Mouse (Mus musculus): ENCODE results near the gene Farsa. TPM values are rescaled to one million over a fixed set of nuclear protein-coding genes. Genes with fewer than 3 reads are reported as not detected.
A peak's percentile ranks its signal among the peaks of the same experiment; 100 is the strongest.

The Farsa gene
- polyA plus RNA-seq, 1 experiment from 2014 or later: 126 TPM

DNA sequence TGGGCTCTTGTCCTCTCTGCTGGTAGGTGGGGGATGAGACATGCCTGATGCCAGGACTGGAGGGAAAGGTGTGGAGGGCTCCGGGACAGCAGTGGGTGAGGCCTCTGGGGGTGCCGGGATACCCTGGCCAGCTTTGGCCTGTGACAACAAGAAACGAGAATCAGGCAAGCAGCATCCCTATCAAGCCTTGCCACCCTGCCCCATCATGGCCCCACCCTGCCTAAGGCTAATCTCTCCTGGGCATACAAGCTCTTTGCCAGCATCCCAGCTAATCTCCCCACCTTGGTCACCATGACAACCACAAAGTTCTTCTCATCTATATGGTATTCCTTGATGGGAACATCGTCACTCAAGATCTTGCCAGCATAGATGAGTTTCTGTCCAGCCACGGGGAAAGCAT lies 18.3 kb upstream of the Farsa start:
- Histone ChIP-seq H3K4me3 (no peak overlapping the region), H3K36me3 (replicated peaks) (peaks cover 60% of the 10 kb centered on the region), H3K4me1 (peaks cover 22% of the 10 kb centered on the region), H3K27ac (no peak overlapping the region), H3K9ac (no peak overlapping the region), H3K9me3 (no peaks in the 10 kb centered on the region), H3K27me3 (replicated peaks) (no peaks in the 10 kb centered on the region), H3K4me2 (no peak overlapping the region)
- WGBS: 77% methylated on average over 5 of the region's 5 CpGs
- no peak for ATAC-seq (replicated peaks)

DNA sequence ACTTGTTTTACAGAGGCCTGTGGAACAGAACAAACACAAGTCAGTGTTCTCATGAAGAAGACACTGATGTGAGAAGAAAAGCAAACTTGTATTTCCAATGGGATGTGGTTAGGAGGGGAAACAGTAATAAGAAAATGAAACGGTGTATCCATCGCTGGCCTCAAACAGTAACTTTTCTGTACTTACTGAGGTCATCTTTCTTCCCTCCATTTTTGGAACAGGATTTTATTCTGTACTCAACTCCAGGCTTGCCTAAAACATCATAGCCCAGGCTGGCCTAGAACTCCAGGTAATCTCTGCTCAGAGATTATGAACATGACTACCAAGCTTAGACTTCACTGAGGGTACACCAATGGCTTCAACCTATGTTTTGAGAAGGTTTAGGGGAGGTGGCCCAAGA lies 17.4 kb upstream of the Farsa start:
- Histone ChIP-seq H3K9ac (peak overlapping the region; percentile 69), H3K36me3 (replicated peaks) (peaks cover 63% of the 10 kb centered on the region), H3K4me1 (peaks cover 29% of the 10 kb centered on the region), H3K27ac (no peak overlapping the region), H3K4me2 (peak overlapping the region; percentile 73), H3K27me3 (replicated peaks) (no peaks in the 10 kb centered on the region), H3K4me3 (peak overlapping the region; percentile 83), H3K9me3 (no peaks in the 10 kb centered on the region)
- 96% methylated on average over 2 of the region's 2 CpGs for WGBS
- ATAC-seq (replicated peaks): no peak

GRCm38 (mm10) chr8:84839875-84840247 lies 16.9 kb upstream of the Farsa start:
- H3K27me3 ChIP-seq (replicated peaks): no peaks in the 10 kb centered on the region
- peaks cover 34% of the 10 kb centered on the region for H3K4me1 ChIP-seq
- WGBS: 3% methylated on average over 7 of the region's 7 CpGs
- peak overlapping the region; percentile 85 for H3K27ac ChIP-seq
- no peaks in the 10 kb centered on the region for H3K9me3 ChIP-seq
- peak overlapping the region; percentile 69 for H3K9ac ChIP-seq
- peak overlapping the region; percentile 73 for H3K4me2 ChIP-seq
- peak overlapping the region; percentile 83 for H3K4me3 ChIP-seq
- peaks cover 62% of the 10 kb centered on the region for H3K36me3 ChIP-seq (replicated peaks)
- ATAC-seq (replicated peaks): no peak

GRCm38 (mm10) chr8:84840248-84840999 lies 16.4 kb upstream of the Farsa start, which contains the start of gene Rad23a:
Gene Rad23a, minus strand, starts transcription at chr8:84840665.
- H3K36me3 ChIP-seq (replicated peaks): peaks cover 59% of the 10 kb centered on the region
- peak within 1 kb of the TSS; percentile 85 for H3K27ac ChIP-seq
- H3K9me3 ChIP-seq: no peaks in the 10 kb centered on the region
- peak; percentile 97 for ATAC-seq (replicated peaks)
- H3K9ac ChIP-seq: peak within 1 kb of the TSS; percentile 69
- H3K4me2 ChIP-seq: peak within 1 kb of the TSS; percentile 73
- under 1% methylated on average over 55 of the region's 55 CpGs for WGBS
- H3K4me1 ChIP-seq: peaks cover 39% of the 10 kb centered on the region
- H3K27me3 ChIP-seq (replicated peaks): no peaks in the 10 kb centered on the region
- peak within 1 kb of the TSS; percentile 83 for H3K4me3 ChIP-seq

DNA sequence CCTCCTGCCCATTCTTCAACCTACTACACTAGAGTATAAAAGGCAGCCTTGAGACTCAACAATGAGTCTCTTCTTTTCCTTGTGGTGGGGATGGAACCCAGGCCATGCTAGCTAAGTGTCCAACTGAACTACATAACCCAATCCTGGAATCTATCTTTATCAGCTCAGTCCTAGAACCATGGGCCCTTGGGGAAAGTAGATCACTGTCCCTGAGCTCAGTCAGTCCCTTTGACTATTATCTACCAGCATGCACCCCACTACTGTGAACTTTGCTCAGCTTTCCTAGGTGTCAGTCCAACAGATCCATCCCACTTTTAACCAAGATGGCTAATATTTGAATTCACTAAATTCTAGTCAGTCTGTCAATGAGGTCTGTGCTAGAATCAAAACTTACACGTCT lies 15.3 kb upstream of the Farsa start:
- H3K4me3 ChIP-seq: no peak overlapping the region
- H3K27me3 ChIP-seq (replicated peaks): no peaks in the 10 kb centered on the region
- H3K36me3 ChIP-seq (replicated peaks): peaks cover 50% of the 10 kb centered on the region
- no peak for ATAC-seq (replicated peaks)
- WGBS: 82% methylated on average over 1 of the region's 1 CpGs
- peaks cover 37% of the 10 kb centered on the region for H3K4me1 ChIP-seq
- H3K9ac ChIP-seq: no peak overlapping the region
- no peak overlapping the region for H3K27ac ChIP-seq
- no peak overlapping the region for H3K4me2 ChIP-seq
- no peaks in the 10 kb centered on the region for H3K9me3 ChIP-seq

GRCm38 (mm10) chr8:84844397-84845070 lies 12.3 kb upstream of the Farsa start:
- Histone ChIP-seq H3K9me3 (no peaks in the 10 kb centered on the region), H3K9ac (peak overlapping the region; percentile 99; the same call in 1 of the 2 replicates), H3K4me3 (peak overlapping the region; percentile 97), H3K36me3 (replicated peaks) (peaks cover 32% of the 10 kb centered on the region), H3K4me2 (peak overlapping the region; percentile 65), H3K4me1 (peaks cover 36% of the 10 kb centered on the region), H3K27me3 (replicated peaks) (no peaks in the 10 kb centered on the region), H3K27ac (no peak overlapping the region)
- no peak for ATAC-seq (replicated peaks)
- WGBS: 91% methylated on average over 9 of the region's 9 CpGs

DNA sequence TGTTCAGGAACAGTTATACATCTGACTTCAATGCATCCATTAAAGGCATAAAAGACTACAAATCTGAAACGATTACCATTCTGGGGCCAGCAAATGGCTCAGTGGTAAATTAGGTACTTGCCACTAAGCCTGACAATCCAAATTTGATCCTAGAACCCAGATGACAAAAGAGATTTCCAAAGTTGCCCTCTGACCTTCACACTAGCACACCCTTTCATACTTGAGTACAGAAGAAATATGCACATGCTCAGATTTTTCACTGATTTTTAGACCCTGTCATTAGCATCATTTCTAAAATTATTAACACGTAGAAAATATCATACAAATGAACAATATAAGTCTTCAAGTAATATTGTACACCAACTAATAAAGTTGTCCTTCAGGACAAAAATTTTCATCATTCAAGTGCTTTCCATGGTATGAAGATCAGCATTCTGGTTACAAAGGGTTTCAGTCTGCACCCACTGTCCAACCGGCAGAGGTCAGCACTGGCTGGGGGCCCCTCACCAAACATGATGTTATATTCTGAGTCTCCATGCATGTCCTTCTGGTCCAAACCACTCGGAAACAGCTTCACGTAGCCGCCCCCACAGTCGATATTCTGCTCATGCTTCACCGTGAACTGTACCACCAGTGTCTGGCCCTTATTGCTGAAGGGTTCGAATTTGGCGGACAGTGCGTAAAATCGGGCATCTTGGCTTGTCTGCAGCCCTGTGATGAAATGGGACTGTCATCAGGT lies 11.3 kb upstream of the Farsa start:
- H3K27me3 ChIP-seq (replicated peaks): no peaks in the 10 kb centered on the region
- ATAC-seq (replicated peaks): no peak
- H3K9me3 ChIP-seq: no peaks in the 10 kb centered on the region
- H3K36me3 ChIP-seq (replicated peaks): peaks cover 32% of the 10 kb centered on the region
- H3K9ac ChIP-seq: peak overlapping the region; percentile 99
- H3K4me2 ChIP-seq: peak overlapping the region; percentile 65
- 16% methylated on average over 12 of the region's 12 CpGs for WGBS
- H3K4me3 ChIP-seq: peak overlapping the region; percentile 97
- H3K27ac ChIP-seq: peak overlapping the region; percentile 90
- peaks cover 32% of the 10 kb centered on the region for H3K4me1 ChIP-seq

GRCm38 (mm10) chr8:84846094-84846721 lies 10.6 kb upstream of the Farsa start:
- no peaks in the 10 kb centered on the region for H3K27me3 ChIP-seq (replicated peaks)
- peak overlapping the region; percentile 97 for H3K4me3 ChIP-seq
- under 1% methylated on average over 30 of the region's 30 CpGs for WGBS
- peak overlapping the region; percentile 99 for H3K9ac ChIP-seq
- H3K4me2 ChIP-seq: peak overlapping the region; percentile 65
- no peaks in the 10 kb centered on the region for H3K9me3 ChIP-seq
- H3K36me3 ChIP-seq (replicated peaks): peaks cover 32% of the 10 kb centered on the region
- no peak; the same call in none of the 2 replicates for ATAC-seq (replicated peaks)
- peak overlapping the region; percentile 90 for H3K27ac ChIP-seq
- H3K4me1 ChIP-seq: peaks cover 32% of the 10 kb centered on the region

DNA sequence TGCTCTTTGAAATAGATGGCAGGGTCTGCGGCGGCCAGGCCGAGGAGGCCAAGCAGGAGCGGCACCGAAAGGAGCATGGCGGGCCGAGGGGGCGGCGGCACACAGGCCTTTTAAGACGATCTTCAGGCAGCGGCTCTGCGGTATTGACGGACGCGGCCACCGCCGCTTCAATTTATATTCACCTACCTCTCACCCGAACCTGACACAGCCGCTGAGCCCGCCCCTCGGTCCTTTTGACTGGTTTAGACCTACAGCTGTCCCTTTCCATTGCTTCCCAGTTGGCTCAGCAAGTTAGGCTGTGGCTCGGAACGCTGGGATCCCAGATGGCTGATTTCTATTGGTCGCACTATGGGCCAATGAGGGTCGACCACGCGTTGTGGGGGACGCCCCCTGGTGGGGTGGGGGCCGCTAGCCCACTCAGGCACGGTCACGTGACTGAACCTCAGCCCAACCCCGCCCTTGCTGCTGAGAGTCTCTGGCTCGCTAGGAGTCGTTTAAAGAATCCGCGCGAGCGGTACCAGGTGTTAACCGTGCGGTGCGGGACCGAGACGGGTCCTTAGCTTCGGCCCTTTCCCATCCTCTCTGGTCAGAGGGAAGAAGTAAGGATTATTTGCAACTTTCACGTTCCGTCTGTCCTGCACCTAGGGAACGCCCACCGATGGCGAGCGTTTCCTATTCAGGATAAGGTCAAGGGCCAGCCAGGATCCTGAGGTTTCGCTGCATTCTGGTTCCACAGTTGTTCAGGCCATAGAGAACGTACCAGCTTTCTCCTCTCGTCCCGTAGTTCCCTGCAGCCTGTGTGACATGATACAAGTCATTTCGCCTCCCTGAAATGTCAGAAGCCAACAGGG lies 9.8 kb upstream of the Farsa start, which contains the start of gene Calr:
Calr (minus strand) TSS at position 213 of the 851 bp plus-strand sequence.
- peaks cover 27% of the 10 kb centered on the region for H3K36me3 ChIP-seq (replicated peaks)
- H3K9me3 ChIP-seq: no peaks in the 10 kb centered on the region
- H3K27ac ChIP-seq: peak within 1 kb of the TSS; percentile 90
- H3K9ac ChIP-seq: peak within 1 kb of the TSS; percentile 99
- peak within 1 kb of the TSS; percentile 77 for H3K4me2 ChIP-seq
- H3K27me3 ChIP-seq (replicated peaks): no peaks in the 10 kb centered on the region
- ATAC-seq (replicated peaks): peak; percentile 98
- peaks cover 32% of the 10 kb centered on the region for H3K4me1 ChIP-seq
- under 1% methylated on average over 55 of the region's 55 CpGs for WGBS
- peak within 1 kb of the TSS; percentile 97 for H3K4me3 ChIP-seq

DNA sequence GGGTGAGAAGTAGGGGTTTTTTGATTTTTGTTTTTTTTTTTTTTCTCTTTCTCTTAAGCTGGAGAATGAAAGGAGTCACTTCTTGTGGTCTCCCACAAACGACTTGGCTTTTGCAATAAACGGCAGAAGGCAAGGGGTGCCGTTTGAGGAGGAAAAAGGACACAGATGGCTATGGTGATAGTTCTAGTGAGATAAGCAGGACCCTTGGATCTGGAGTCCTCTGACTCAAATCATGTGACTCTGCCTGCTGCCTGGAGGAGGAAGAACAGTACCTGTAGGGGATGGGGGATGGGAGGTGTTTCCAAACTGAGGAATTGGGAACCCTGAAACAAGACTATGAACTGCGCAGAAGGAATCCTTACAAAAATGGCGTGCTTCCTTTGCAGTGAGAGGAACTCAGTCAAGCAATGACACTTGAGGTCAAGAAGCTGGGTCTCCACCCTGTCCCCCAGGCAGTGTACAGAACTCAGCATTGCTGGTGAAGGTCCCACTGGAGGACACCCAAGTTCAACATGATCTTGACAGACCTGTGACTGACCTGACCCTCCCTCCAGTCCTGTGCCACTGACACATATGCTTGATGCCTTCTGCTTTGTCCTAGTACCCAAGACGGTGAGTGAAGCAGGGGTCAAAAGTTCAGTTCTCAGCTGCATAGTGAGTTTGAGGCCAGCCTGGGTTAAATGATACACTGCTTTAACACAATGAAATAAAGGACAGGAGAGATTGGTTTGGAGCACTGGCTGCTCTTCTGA lies 8.9 kb upstream of the Farsa start:
- ATAC-seq (replicated peaks): no peak
- H3K9ac ChIP-seq: peak overlapping the region; percentile 58; the same call in 1 of the 2 replicates
- H3K4me3 ChIP-seq: peak overlapping the region; percentile 97
- H3K4me2 ChIP-seq: peak overlapping the region; percentile 77
- 41% methylated on average over 6 of the region's 6 CpGs for WGBS
- H3K36me3 ChIP-seq (replicated peaks): peaks cover 19% of the 10 kb centered on the region
- H3K27me3 ChIP-seq (replicated peaks): no peaks in the 10 kb centered on the region
- no peaks in the 10 kb centered on the region for H3K9me3 ChIP-seq
- peak overlapping the region; percentile 85 for H3K27ac ChIP-seq
- H3K4me1 ChIP-seq: peaks cover 27% of the 10 kb centered on the region

Measured in midbrain, embryonic 15.5 days (tissue).